Comparison of ENCODE assay signal across 14 mouse cellular contexts in genomic region chr4:151739348-151739956, GRCm38 (mm10).
DNase-seq lines count a peak whose midpoint lies in the region; ATAC-seq and TF ChIP-seq lines count a peak whose summit lies in the region.
"Had no signal": no experiment of that assay in that cellular context is flagged by ENCODE, and none has a peak within 500 bp of the region (broad histone marks: within the 10 kb centered on the region; RNA-seq: fewer than 3 reads in every experiment).

No protein-coding gene starts in this region.

- peak overlapping the region; percentile 79 for H3K27ac ChIP-seq in layer of hippocampus, adult 2 months
- H3K27ac ChIP-seq in MEL (ENCODE audit: control insufficient read depth, low read depth, low read length): no peak overlapping the region
- H3K27ac ChIP-seq in liver, embryonic 14.5 days: no peak overlapping the region
- H3K27ac ChIP-seq in forebrain, embryonic 11.5 days (ENCODE audit: low read depth, low read length): no peak overlapping the region
- H3K27ac ChIP-seq: macrophage had no signal

- H3K9me3 ChIP-seq in MEL (replicated peaks; ENCODE audit: insufficient read depth, low read length): no peaks in the 10 kb centered on the region
- no peaks in the 10 kb centered on the region for H3K9me3 ChIP-seq in liver, embryonic 14.5 days (ENCODE audit: control insufficient read depth, low read length)
- no peaks in the 10 kb centered on the region for H3K9me3 ChIP-seq in forebrain, embryonic 11.5 days (ENCODE audit: control insufficient read depth, low read length)

- peaks cover 0 to 8% of the 10 kb centered on the region in 2 experiments; a peak in 2 of 4 replicates for H3K36me3 ChIP-seq in MEL (ENCODE audit: control insufficient read depth in 1 of 2, insufficient read depth in 2 of 2, low read length in 2 of 2)
- no peaks in the 10 kb centered on the region for H3K36me3 ChIP-seq in liver, embryonic 14.5 days (replicated peaks; ENCODE audit: control insufficient read depth, insufficient read depth, low read depth)
- no peaks in the 10 kb centered on the region for H3K36me3 ChIP-seq in forebrain, embryonic 11.5 days (ENCODE audit: control insufficient read depth, insufficient read depth, low read length)

- peak; percentile 53 for ATAC-seq in erythroblast, adult 5-6 weeks (replicated peaks; ENCODE audit: low FRiP score, poor library complexity, severe bottlenecking)
- peak; percentile 36 for ATAC-seq in liver, embryonic 14.5 days (ENCODE audit: insufficient read depth)
- ATAC-seq in forebrain, embryonic 11.5 days (replicated peaks; ENCODE audit: low FRiP score): no peak

- H3K4me3 ChIP-seq in layer of hippocampus, adult 2 months: no peak overlapping the region
- no peak overlapping the region for H3K4me3 ChIP-seq in MEL (ENCODE audit: control insufficient read depth in 1 of 2, insufficient read depth in 1 of 2, low read depth in 2 of 2, low read length in 2 of 2)
- no peak overlapping the region for H3K4me3 ChIP-seq in liver, embryonic 14.5 days (ENCODE audit: insufficient read depth in 1 of 2, low read depth in 2 of 2, low read length in 2 of 2)
- no peak overlapping the region for H3K4me3 ChIP-seq in forebrain, embryonic 11.5 days (ENCODE audit: low read depth, low read length)
- H3K4me3 ChIP-seq: myocyte had no signal

- no peaks in the 10 kb centered on the region for H3K79me2 ChIP-seq in MEL (ENCODE audit: control insufficient read depth, insufficient read depth, low read length, poor library complexity)

- DNase-seq in layer of hippocampus, adult 2 months (ENCODE audit: low spot score in 2 of 2): no peak
- DNase-seq in layer of hippocampus, postnatal 10 days (ENCODE audit: low spot score in 2 of 2): no peak
- no peak for DNase-seq in MEL (ENCODE audit: low read depth, low spot score)
- no peak for DNase-seq in liver, embryonic 14.5 days (ENCODE audit: low read depth in 3 of 3, low spot score in 3 of 3)
- DNase-seq in right cerebral cortex, postnatal 10 days (ENCODE audit: low spot score in 2 of 2): no peak
- DNase-seq in forebrain, embryonic 11.5 days (ENCODE audit: low spot score): no peak
- DNase-seq in gastrocnemius, adult 8-10 months (ENCODE audit: low spot score in 2 of 2): no peak
- DNase-seq: cerebellum, adult 11-12 months; heart, postnatal 36 days; kidney, adult 2 months; lung, adult 2 months had no signal

- peaks cover 0 to 7% of the 10 kb centered on the region in 2 experiments; a peak in 2 of 4 replicates for H3K4me1 ChIP-seq in MEL (ENCODE audit: control insufficient read depth in 1 of 2, insufficient read depth in 2 of 2, low read length in 2 of 2)
- H3K4me1 ChIP-seq in liver, embryonic 14.5 days (replicated peaks; ENCODE audit: control insufficient read depth in 2 of 2, insufficient read depth in 2 of 2, low read length in 1 of 2): peaks cover 17 to 32% of the 10 kb centered on the region in 2 experiments
- H3K4me1 ChIP-seq in forebrain, embryonic 11.5 days (replicated peaks; ENCODE audit: control insufficient read depth, insufficient read depth, low read length): no peaks in the 10 kb centered on the region

- no peak for TF ChIP-seq POLR2A in MEL (IDR thresholded peaks at IDR 0.05; ENCODE audit: control insufficient read depth in 1 of 2, insufficient read depth in 1 of 2, low read depth in 1 of 2, low read length in 2 of 2, poor library complexity in 1 of 2)

- no peak overlapping the region for H3K9ac ChIP-seq in MEL (ENCODE audit: control insufficient read depth, low read depth, low read length, poor library complexity, severe bottlenecking)
- no peak overlapping the region for H3K9ac ChIP-seq in liver, embryonic 14.5 days (replicated peaks)
- no peak overlapping the region for H3K9ac ChIP-seq in forebrain, embryonic 11.5 days (ENCODE audit: low read length)

- H3K4me2 ChIP-seq in liver, embryonic 14.5 days (ENCODE audit: low read depth): no peak overlapping the region
- no peak overlapping the region for H3K4me2 ChIP-seq in forebrain, embryonic 11.5 days (ENCODE audit: low read depth, low read length, severe bottlenecking)

- no peaks in the 10 kb centered on the region for H3K27me3 ChIP-seq in MEL (ENCODE audit: control insufficient read depth in 1 of 2, insufficient read depth in 2 of 2, low read length in 2 of 2)
- no peaks in the 10 kb centered on the region for H3K27me3 ChIP-seq in liver, embryonic 14.5 days (ENCODE audit: control insufficient read depth, insufficient read depth, low read length)
- H3K27me3 ChIP-seq in forebrain, embryonic 11.5 days (ENCODE audit: control insufficient read depth, insufficient read depth, low read length): no peaks in the 10 kb centered on the region

- TF ChIP-seq RAD21 in MEL (IDR thresholded peaks at IDR 0.05; ENCODE audit: low read depth, low read length): no peak

- TF ChIP-seq CTCF in layer of hippocampus, adult 2 months (conservative IDR thresholded peaks at IDR 0.05): no peak
- no peak for TF ChIP-seq CTCF in MEL (IDR thresholded peaks at IDR 0.05 in 2 of 3, conservative IDR thresholded peaks at IDR 0.05 in 1 of 3; ENCODE audit: control insufficient read depth in 1 of 3, insufficient read depth in 1 of 3, low read depth in 2 of 3, low read length in 3 of 3, poor library complexity in 1 of 3, severe bottlenecking in 1 of 3)
- no peak for TF ChIP-seq CTCF in liver, embryonic 14.5 days (IDR thresholded peaks at IDR 0.05; ENCODE audit: low read depth)

- no peak for TF ChIP-seq EP300 in MEL (IDR thresholded peaks at IDR 0.05; ENCODE audit: low read depth in 1 of 2, low read length in 2 of 2)
- no peak for TF ChIP-seq EP300 in liver, embryonic 14.5 days (IDR thresholded peaks at IDR 0.05; ENCODE audit: low read depth)

- 52% methylated on average over 11 of the region's 12 CpGs for WGBS in liver, embryonic 14.5 days (ENCODE audit: insufficient replicate concordance)
- WGBS in forebrain, embryonic 11.5 days: 89% methylated on average over 11 of the region's 12 CpGs

TF ChIP-seq in MEL, 35 proteins besides CTCF, POLR2A, EP300 and RAD21:
- TF ChIP-seq USF2 (IDR thresholded peaks at IDR 0.05; ENCODE audit: borderline replicate concordance in 1 of 2, insufficient read depth in 1 of 2, low read depth in 1 of 2, low read length in 2 of 2) (no peak), MAZ (IDR thresholded peaks at IDR 0.05; ENCODE audit: low read depth, low read length) (no peak), RCOR1 (IDR thresholded peaks at IDR 0.05; ENCODE audit: low read depth, low read length) (no peak), TAL1 (IDR thresholded peaks at IDR 0.05; ENCODE audit: low read length) (no peak), USF1 (IDR thresholded peaks at IDR 0.05; ENCODE audit: low read depth, low read length) (peak; percentile 50; the same call in 1 of the 2 replicates), ZMIZ1 (IDR thresholded peaks at IDR 0.05; ENCODE audit: low read depth, low read length) (no peak)
